Mouse (Mus musculus) lung, adult 2 months (tissue): ENCODE results near the gene Atp10a. TPM values are rescaled to one million over a fixed set of nuclear protein-coding genes. Genes with fewer than 3 reads are reported as not detected.

ENCODE experiments used
- DNase-seq: peaks from one replicate; pipeline ENCODE4 v3.0.0; 2022
- H3K4me1 ChIP-seq: fragments of 200-500 bp; 2 replicates; pipeline ENCODE4 v1.6.1; 2011; ENCODE audit warnings: low read length; ENCODE audit not compliant: control insufficient read depth, insufficient read depth
- H3K4me3 ChIP-seq: fragments of 200-500 bp; replicated peaks from 2 replicates; pipeline ENCODE3; 2011; ENCODE audit warnings: low read depth, mild to moderate bottlenecking, control low read depth, low read length; ENCODE audit errors: extremely low read depth
- CTCF ChIP-seq: fragments of 200-500 bp; IDR thresholded peaks from 2 replicates; pipeline ENCODE4 v1.5.1; 2011; ENCODE audit warnings: mild to moderate bottlenecking, low read length, control low read depth; ENCODE audit not compliant: insufficient read depth
- POLR2A ChIP-seq: fragments of 200-500 bp; IDR thresholded peaks from 2 replicates; pipeline ENCODE4 v1.6.1; 2011; ENCODE audit warnings: low read depth, mild to moderate bottlenecking, control low read depth, low read length, borderline replicate concordance; ENCODE audit errors: extremely low read depth
- WGBS: fragments of 180-500 bp; shearing (Covaris S2); methylation state at CpG from one replicate; pipeline ENCODE4 v1.1.7; 2018; 5-methylcytosine and 5-hydroxymethylcytosine counted together
- polyA plus RNA-seq: library from polyadenylated mRNA; depleted of rRNA; stranded (reverse); fragments of >200 nt; gene quantifications from 2 replicates; pipeline ENCODE4 v1.2.3, GENCODE M21; 2012

The Atp10a gene
- polyA plus RNA-seq, 1 experiment, result 8.9 TPM

GRCm38 (mm10) chr7:58686997-58687396 lies 31.0 kb downstream of the Atp10a start:
- DNase-seq, result no peak
- TF ChIP-seq POLR2A (no peak), CTCF (no peak)
- Histone ChIP-seq H3K4me3 (no peak overlapping the region), H3K4me1 (peaks cover 4% of the 10 kb centered on the region; the same call in 1 of the 2 replicates)
- 73% methylated on average over 2 of the region's 2 CpGs for WGBS

GRCm38 (mm10) chr7:58690069-58690923 lies 34.3 kb downstream of the Atp10a start:
- no peak for DNase-seq
- WGBS, result 58% methylated on average over 6 of the region's 6 CpGs
- H3K4me1 ChIP-seq, result peaks cover 9% of the 10 kb centered on the region
- H3K4me3 ChIP-seq, result no peak overlapping the region
- TF ChIP-seq POLR2A (no peak), CTCF (no peak)

GRCm38 (mm10) chr7:58690997-58691596 lies 35.1 kb downstream of the Atp10a start:
- Histone ChIP-seq H3K4me3 (no peak overlapping the region), H3K4me1 (peaks cover 9% of the 10 kb centered on the region)
- 62% methylated on average over 6 of the region's 6 CpGs for WGBS
- TF ChIP-seq CTCF (no peak), POLR2A (no peak)
- DNase-seq, result no peak

DNA sequence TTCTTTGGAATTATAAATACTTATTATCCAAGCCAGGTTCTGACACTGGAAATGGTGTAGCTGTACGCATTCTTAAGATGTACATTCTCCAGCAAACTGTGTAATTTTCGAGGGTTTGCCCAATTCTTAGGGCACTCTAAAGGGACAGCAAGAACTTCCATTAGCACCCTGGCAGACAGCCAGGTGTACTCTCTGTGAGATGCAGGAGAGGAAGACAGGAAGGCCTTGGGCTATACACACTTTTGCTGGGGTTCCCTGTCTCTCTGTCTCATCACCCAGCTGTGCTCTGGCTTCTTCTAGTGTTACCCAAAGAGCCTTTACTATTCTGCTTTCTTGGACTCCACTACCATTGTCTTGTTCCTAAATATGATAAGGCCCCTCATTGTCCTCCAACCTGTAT lies 36.7 kb downstream of the Atp10a start:
- DNase-seq, result no peak
- peaks cover 5% of the 10 kb centered on the region; the same call in 1 of the 2 replicates for H3K4me1 ChIP-seq
- 70% methylated on average over 2 of the region's 2 CpGs for WGBS
- H3K4me3 ChIP-seq, result no peak overlapping the region
- TF ChIP-seq POLR2A, result no peak
- no peak for TF ChIP-seq CTCF

GRCm38 (mm10) chr7:58693342-58693741 lies 37.4 kb downstream of the Atp10a start:
- H3K4me3 ChIP-seq, result no peak overlapping the region
- H3K4me1 ChIP-seq, result peaks cover 5% of the 10 kb centered on the region; the same call in 1 of the 2 replicates
- WGBS, result 23% methylated on average over 3 of the region's 3 CpGs
- TF ChIP-seq CTCF, result no peak
- TF ChIP-seq POLR2A, result no peak
- DNase-seq, result no peak

DNA sequence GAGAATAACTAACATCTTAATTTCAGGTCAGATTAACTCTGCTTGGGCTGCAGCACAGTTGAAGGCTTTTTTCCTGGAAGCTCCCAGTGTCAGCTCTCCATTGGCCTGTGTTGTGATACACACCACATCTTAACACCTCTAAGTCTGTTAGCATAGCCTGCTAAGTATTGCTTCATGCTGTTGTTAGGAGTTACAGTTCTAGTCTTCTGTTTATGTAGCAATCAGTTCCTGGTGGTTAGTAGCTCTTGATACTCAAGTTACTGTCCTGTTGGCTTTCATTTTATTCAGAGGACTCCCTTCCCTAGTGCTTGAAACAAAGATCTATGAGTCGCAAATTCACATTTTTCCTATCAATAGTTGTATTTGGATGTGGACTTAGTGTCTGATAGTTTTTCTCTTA lies 39.7 kb downstream of the Atp10a start:
- no peak for DNase-seq
- Histone ChIP-seq H3K4me3 (no peak overlapping the region), H3K4me1 (peaks cover 5% of the 10 kb centered on the region; the same call in 1 of the 2 replicates)
- no peak for TF ChIP-seq CTCF
- no peak for TF ChIP-seq POLR2A
- 80% methylated on average over 1 of the region's 1 CpGs for WGBS

- peaks cover 5% of the 10 kb centered on the region; the same call in 1 of the 2 replicates for H3K4me1 ChIP-seq
- DNase-seq, result no peak
- 48% methylated on average over 2 of the region's 2 CpGs for WGBS
- TF ChIP-seq POLR2A (no peak), CTCF (no peak)
- H3K4me3 ChIP-seq, result no peak overlapping the region
Observed at GRCm38 (mm10) chr7:58697092-58697491, 41.1 kb downstream of the Atp10a start.

- Histone ChIP-seq H3K4me3 (no peak overlapping the region), H3K4me1 (no peaks in the 10 kb centered on the region)
- TF ChIP-seq POLR2A, result no peak
- no peak for TF ChIP-seq CTCF
- 85% methylated on average over 7 of the region's 7 CpGs for WGBS
- no peak for DNase-seq
Observed at GRCm38 (mm10) chr7:58698738-58699442, 42.9 kb downstream of the Atp10a start.

- TF ChIP-seq CTCF (no peak), POLR2A (no peak)
- DNase-seq, result no peak
- 86% methylated on average over 4 of the region's 4 CpGs for WGBS
- no peaks in the 10 kb centered on the region for H3K4me1 ChIP-seq
- no peak overlapping the region for H3K4me3 ChIP-seq
Observed at GRCm38 (mm10) chr7:58701311-58701710, 45.3 kb downstream of the Atp10a start.
